Mouse (Mus musculus): ENCODE measurements at regions not wholly inside any gene's neighbourhood (a gene's known extent, or its start where the extent isn't known, plus 50 kb on each side); places are given as distances from the start of the nearest gene placed in this dataset.

DNA sequence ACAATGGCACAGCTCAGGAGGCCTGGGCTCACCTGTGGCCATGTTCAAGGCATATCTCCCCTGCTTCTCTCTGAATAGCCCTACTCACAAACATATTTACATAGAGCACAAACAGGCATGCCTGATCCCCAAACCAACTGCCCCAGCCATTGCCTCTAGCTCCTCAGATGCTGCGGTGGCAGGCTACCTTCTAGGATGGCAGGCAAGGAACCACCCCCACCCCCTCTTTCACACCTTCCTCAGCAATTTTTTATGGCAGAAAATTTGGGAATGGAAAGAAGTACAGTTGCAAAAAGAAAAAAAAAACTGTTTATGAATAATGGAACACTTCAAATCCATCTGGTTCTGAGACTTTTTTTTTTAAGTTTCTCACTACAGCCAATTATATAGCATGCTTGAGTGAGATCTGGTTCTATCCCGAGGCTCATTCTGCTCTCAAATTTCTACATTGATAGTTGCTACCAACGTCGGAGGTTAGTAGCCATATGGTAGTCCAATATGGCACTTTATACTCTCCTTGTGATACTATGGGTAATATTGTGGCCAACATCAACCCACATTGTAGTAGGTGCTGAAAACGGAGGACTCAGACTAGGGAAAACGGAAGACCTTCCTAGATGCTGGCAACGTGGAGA, 136.8 kb upstream of the Gm10295 start:
- DNase-seq (ENCODE audit: low spot score in 2 of 2), result no peak

DNA sequence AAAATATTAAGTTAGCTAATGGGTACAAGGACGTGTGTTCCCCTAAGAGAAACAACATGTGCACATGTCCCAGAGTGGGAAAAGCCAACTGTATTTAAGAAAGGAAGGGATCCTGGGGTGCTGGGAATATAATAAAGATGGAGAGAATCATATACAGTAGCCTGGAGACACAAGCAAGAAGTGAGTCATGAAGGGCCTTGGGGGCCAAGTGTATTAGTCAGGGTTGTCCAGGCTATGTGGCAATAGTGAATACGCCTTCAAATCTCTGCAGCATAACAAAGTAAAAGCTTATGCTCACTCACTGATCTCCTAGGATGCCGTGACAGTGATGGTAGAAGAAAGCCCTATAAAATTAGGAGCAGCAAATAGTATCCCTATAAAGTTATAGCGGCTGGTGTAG, 124.1 kb upstream of the Gm10295 start:
- DNase-seq (ENCODE audit: low spot score in 2 of 2), result no peak

DNA sequence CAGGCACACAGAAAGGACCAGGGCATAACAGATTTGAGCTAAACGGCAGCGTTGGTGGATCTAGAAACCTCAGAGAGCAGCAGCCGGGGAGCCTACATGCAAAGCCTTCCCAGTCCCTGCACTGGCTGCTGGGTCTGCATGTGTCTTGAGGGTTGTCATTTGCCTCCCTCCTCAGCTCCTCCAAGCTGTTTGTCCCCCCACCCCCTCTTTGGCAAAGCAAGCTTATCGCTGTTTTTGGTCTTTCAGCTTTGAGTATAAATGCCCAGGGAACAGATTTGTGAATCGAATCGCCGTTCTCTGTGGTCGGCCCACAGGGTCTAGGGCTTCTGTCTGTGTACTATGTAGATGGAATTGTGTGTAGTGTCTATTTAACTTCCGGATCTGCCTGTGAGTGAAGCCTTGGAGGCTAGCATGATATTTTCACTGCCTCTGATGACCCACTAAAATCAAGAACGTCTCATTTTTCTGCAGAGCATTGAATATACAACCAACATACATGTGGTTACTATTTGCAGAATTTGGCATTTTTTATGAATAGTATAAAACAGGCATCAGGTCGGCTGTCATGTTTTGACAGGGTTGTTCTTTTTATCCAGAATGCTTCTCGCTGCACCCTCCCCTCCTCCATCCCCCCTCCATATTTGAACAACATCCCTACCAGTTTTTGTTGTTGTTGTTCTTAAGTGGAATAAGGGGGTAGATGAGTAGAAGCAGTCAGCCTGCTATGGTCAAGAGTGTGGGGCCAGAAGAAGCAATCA, 121.3 kb upstream of the Gm10295 start:
- DNase-seq (ENCODE audit: low spot score in 2 of 2), result no peak

DNA sequence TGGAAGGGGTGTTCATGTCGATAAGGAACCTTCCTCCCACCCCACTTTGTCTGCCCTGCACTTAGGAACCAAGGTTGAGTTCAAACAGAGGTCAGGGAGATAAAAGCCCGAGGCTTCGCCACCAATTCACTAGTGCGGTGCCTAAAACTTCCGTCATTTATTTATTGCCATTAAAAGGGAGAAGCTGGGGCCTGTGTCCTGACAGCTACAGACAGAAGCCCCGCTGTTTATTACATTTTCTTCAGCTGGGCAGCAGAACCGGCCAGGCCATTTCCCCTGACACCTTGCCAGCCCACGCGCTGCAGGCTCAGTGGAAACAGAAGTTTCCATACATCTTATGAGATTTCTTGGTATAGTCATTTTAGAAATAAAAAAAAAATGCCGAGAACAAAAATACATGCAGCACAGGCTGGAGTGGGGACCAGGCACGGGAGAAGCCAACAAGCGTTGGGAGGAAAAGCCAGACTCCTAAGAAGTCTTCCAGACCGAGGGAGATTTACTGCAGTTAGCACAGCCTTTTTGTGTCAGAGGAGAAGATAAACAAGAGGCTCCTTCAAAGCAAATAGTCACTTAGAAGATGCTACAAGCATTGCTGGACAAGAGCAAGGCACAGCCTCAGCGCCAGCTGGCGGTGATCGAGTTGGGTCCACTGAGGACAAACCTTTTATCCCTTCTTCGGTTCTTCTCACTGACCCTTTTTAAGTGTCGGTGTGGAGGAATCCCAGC, 120.5 kb upstream of the Gm10295 start:
- DNase-seq (ENCODE audit: low spot score in 2 of 2), result peak; percentile 4 to 15

DNA sequence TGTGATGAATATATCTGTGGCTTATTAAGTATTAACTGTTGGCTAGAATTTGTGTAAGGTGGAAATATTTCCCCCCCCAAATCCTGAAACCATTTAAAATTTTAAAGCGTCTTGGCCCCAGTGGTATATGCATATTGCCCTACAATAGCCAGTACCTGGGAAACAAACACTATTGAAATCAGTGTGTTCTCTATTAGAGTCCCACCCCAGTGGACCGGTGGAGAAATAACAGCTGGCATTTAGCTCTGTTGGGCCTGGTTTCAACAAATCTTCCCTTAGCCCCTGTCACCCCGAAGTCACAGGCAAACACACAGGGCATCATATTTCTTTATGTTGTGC, 120.0 kb upstream of the Gm10295 start:
- no peak for DNase-seq (ENCODE audit: low spot score in 2 of 2)

DNA sequence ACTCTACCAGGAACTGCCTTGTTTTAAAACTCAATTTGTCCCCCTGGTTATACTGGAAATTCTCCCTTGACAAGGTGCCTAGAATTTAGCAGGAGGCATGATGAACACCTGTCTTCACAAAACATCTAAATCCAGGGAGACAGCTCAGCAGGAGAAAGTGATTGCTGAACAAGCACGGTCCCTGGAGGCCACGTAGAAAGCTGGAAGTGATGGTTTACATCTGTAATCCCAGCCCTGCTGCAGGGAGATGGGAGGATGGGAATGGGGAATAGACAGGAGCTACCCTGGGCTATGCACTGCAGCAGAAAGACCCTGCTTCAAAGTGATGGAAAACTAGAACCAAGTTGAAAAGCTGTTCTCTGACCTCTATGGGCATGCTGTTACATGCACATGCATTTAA, 119.1 kb upstream of the Gm10295 start:
- no peak for DNase-seq (ENCODE audit: low spot score in 2 of 2)

DNA sequence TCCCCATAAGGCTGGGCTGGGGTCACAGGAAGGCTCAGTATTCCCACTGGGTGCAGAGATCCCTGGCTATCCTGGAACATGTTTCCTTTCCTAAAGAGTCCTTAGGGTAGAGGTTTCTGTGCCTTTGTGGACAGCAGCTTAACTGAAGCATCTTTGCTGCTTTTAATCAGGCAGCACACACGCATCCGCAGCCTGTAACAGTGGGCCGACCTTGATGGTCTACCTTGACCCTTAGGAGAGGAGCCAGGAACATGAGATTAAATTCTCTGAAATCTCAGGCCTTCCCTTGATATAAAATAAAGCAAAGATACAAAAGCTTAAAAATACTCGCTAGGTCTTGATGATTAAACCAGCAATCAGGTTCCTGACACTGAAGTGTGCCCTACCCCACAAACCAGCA, 118.7 kb upstream of the Gm10295 start:
- DNase-seq (ENCODE audit: low spot score in 2 of 2), result no peak

DNA sequence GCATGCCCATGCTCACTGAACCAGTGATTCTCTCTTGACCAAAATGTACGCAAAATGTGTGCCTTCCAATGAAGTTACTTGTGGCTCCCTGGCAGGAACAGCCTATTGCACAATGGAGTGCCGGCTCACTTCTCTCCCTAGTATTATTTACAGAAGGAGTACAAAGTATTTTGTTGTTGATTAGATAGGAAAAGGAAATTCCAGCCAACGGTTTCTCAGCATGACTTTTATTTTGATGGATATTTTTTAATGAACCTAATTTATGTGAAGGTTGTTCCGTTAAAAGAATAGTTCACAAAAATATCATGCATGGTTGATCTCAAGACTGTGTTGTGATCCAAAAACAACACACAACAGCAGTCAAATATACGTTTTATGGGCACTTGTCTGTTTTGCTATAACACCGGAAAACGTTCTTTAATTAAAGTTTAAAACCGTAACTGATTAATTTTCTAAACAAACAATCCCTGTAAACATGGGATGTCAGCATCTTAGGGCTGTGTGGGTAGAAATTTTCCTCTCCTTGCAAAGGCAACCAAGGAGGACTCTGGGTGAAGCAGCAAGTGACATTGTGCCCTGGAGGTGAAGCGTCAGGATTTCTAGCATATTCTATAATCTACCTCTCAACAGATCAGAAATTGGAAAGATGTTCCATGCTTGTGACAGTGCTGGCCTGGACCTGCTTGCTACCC, 116.3 kb upstream of the Gm10295 start:
- DNase-seq (ENCODE audit: low spot score in 2 of 2), result no peak

DNA sequence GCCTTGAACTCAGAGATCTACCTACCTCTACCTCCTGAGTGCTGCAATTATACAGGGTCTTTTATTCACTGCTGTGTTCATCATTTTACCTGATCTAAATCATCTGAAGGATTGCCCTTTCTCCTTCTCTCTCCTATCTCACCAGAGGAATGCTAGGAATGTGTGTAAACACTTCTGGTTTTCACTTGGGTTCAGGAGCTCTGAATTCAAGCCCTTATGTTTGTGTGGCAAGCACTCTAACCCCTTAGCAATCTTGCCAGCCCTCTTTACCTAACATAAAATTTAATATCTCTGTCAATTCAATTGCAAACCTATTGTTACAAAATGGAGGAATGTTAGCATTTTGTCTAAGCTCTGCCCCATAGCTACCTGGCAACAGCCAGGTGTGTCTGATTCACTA, 112.8 kb upstream of the Gm10295 start:
- DNase-seq (ENCODE audit: low spot score in 2 of 2), result no peak

DNA sequence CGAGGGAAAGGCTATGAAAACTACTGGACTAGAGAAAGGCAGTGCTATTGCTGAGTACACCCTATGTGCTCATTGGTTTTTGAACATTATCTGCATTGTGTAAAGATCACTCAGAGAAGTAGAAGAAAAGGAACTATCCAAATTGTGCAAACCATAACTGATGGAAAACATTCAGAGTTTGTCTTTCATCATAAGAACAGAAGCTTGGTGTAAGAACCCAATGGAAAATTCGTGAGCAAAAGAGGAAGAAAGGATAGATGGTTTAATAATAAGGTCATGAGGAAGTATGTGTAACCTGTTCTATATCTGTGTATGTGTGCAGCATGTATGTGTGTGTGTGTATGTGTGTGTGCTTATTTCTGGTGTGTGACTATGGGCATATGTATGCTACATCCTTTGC, 112.3 kb upstream of the Gm10295 start:
- DNase-seq (ENCODE audit: low spot score in 2 of 2), result no peak

DNA sequence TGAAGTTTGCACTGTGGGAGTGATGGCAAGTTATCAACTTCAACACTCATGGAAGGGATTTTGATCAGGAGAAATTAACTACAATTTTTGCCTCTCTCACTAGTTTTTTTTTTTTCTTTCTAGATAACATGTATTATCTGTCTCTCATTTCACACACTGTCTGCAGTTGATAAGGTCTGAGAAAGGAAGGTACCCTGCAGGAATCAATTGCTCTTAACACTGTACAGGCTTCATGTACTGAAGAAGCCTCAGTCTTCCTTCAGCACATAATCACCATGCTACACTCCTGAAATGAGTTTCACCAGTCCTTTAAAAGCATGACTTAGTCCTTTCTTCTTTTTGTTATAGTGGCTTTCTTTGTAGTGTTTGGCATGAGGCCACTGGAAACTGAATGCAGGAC, 108.5 kb upstream of the Gm10295 start:
- no peak for DNase-seq (ENCODE audit: low spot score in 2 of 2)

DNA sequence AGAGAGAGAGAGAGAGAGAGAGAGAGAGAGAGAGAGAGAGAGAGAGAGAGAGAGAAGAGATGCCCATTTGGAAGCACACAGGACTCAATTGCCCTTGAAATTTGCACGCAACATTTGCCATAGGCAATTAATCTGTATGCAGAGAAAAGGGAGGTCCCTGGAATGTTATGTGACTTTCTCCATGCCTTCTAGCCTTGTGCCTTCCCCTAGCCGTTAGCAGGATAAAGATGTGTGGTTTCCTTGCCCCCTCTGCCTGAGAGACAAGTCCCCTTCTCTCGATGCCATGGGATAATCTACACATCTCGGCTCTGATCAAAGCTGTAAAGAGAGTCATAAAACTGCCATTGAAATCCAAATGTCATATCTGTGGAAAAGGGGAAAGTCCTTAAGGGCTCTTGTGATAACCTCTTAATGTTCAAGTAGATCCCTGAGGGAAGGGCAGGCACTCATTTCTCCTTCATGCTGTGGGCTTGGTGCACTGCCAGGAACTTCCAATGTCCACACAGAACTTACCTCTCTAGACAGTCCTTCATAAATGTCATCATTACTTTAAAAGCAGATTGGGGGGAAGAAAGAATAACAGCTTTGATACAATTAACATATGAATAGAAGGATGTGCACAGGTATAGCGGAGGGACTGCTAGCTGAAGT, 106.9 kb upstream of the Gm10295 start:
- no peak for DNase-seq (ENCODE audit: low spot score in 2 of 2)

DNA sequence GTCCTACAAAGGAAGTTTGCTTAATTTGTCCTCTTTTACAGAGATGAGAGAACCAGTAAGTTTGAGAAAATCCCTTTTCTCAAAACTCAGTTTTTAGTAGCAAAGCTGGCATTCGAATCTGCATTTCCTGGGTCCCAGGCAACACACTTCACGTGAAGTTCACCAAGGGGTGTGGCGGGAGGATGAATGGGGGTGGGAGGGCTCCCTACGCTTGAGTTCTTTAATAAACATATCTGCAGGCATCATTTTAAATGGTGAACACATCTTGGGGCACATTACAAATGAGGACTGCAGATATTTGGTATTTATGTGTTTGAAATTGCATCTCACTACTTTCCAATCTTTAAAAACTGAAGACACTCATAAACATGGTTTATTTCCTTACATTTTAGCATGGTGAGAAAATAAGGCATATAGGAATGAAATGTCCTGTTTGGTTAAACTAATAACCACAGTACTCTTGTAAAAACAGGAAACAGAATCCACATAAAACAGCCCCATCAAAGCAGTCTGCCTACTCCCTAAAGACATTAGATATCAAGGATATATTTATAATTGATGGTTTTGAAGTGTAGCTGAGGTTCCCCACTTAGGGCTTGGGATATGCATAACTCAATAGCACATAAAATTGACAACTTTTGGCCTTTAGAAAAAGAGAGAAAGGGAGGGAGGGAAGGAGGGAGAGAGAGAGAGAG, 106.3 kb upstream of the Gm10295 start:
- no peak for DNase-seq (ENCODE audit: low spot score in 2 of 2)

DNA sequence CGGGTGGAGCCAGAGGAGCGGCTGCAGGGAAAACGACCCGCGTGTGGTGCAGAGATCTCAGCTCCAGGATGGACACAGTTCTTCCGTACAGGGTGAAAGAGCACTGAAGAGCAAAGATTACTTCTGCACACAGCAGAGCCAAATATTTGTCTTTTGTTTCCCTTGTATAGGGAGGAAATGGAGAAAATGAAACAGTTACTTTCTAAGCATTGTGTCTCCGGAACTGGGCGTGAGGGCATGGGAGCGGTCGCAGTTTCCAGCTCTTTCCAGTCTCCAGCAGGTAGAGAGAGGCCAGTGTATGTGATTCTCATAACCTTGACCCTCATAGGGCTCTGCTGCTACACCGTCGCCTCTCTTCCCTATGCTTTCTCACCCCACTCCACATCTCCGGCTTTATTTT, 105.1 kb upstream of the Gm10295 start:
- DNase-seq (ENCODE audit: low spot score in 2 of 2), result no peak

DNA sequence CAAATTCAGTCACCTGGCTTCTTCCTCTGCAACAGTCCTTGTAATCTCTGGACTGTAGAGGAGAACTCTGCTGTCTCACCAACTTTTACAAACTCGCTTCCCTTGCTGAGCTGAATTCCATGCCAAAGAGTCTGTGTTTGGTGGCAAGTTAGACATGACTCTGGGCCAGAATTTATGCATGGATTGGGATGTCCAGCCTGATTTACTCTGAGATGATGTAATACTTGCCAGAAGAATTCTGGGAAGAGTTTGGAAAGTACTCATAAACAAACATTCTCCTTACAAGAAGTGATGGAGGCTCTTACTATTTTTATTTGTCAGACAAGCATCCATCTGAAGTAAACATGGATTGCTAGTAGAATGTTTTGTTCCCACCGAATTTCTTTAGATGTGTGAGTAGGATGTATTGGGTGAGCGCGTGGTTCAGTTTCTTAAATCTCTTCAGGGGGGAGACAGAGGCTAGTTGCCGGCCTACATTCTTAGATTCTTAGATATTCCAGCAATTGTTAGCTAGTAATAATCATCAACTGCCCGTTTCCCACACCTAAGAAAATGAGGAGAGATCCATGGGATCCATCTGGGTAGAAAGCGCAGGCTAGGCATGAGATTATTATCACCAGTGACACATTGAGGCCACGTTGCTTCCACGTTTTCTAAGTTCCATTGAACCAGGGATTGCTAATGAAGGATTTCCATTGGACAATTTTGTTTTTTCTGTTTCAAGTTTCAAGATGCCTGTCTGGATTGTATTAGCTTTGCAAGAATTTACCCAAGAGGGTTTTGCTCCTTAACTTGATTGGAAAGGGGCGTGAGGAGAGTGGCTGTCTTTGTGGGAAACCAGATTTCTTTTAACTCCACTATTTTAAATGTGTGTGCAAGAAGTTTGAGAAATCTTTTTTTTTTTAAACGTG, 89.3 kb upstream of the Gm10295 start:
- no peak for DNase-seq (ENCODE audit: low spot score in 2 of 2)

DNA sequence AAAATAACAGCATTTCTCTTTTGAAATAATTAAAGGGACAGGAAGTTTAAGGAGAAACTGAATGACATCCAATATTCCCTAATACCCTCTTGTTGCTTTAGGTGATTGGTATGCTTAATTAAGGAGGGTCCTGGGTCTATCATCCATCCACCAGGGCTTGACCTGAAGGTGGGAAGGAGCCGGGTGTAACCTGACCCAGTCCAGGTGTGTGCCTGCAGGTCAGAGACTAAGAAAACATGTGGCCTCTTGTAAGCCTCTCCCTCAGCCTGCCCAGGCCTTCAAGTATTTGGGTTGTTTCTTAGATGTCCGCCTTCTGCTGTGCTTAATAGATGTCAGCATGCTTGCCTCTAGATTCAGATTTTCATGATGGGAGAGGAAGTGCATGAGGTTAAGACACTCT, 74.7 kb upstream of the Gm10295 start:
- DNase-seq (ENCODE audit: low spot score in 2 of 2), result no peak

DNA sequence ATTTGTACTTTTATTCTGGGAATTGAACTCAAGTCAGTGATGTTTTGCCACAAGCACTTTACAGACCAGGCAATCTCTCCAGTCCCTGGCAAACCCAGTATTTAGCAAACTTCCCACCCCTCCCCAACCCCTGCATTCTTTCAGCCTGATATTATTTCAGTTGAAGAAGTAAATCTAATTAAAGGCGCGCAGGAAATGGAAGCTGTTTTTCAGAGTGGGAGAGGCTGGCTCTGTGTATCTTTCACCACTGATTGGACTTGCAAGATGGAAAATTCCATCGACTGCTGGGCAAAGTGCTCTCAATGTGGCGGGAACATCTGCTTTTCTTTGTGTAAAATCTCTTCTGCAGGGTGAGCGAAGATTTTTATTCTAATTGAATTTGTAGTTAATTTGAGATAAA, 68.0 kb upstream of the Gm10295 start:
- DNase-seq (ENCODE audit: low spot score in 2 of 2), result no peak

DNA sequence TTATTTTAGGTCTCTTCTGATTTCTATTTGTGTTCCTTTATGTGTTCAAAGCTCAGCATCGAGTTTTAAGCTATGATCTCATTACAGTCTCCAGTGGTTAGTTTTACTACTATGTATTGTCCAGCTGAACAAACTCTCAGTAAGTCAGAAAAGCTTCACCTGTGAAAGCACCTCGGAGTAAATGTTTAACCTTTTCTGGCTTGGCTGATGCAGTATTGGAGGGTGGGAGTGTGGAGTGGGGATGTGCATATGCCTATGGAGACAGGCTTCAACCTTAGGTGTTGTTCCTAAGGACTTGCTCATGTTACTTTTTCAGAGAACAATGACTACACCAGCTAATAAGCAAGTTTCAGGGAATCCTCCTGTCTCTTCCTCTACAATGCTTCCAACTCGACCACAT, 67.6 kb upstream of the Gm10295 start:
- no peak for DNase-seq (ENCODE audit: low spot score in 2 of 2)

DNA sequence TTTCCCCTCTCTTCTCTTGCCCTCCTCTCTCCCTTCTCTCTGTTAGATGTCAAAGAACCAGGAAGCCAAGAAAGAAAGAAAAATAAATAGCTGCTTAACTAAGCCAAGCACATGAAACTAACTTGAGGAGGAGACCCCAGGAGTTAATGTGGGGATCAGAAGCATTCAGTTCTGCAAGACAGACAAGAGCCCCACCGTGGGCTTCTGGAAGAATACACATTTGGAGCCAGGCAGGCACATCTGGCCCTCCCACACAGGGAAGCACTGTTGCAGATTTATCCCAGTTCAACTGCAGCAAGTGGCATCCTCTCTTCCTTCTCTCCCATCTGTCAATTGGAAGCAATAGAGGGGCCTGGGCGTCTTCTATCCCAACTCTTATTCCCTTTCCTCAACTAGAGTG, 63.5 kb upstream of the Gm10295 start:
- no peak for DNase-seq (ENCODE audit: low spot score in 2 of 2)

DNA sequence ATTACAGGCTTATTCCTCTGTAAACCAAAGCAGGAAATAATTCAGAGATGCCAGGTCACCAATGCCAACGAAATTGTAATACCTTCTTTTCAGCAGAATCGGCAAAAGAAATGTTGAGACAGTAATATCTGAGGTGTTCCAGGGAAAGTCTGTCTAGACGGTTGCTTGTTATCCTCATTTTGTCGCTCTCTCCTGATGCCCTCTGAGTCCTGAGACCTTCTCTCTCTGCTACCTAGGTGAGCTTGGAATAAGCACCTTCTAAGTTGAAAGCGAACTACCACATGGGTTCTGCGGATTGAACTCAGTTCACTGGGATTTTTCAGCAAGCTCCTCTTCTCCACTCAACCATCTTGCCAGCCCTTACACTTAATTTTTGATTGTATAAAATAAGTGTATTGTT, 61.8 kb upstream of the Gm10295 start:
- no peak for DNase-seq (ENCODE audit: low spot score in 2 of 2)

All from gastrocnemius, adult 8-10 months (tissue).